Mouse (Mus musculus): Measurements from ENCODE around the gene Ppih.
"Not testable (repeated sequence)": the region's sequence is repeated elsewhere in the genome, so short reads cannot be mapped to it uniquely, and the experiment has no call there.

Ppih gene

DNA sequence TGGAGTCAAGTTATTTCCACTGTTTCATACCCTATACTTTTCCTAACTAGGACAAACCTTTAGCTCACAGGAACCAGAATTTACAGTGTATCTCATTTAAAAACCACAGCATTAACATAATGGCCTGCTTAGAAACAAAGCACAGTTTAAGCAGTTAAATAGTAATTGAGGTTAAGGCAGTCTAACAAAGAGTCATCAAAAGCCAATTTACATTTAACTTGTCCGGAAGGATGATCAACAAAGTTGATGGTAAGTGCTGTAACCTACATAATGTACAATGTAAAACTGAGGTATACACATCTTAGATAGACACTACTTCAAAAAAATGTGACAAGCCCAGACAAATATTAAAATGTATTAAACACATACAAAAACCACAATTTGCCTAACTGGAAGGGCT is 28.4 kb downstream of the Ppih start:
- DNase-seq (ENCODE audit: low spot score in 2 of 2): no peak

DNA sequence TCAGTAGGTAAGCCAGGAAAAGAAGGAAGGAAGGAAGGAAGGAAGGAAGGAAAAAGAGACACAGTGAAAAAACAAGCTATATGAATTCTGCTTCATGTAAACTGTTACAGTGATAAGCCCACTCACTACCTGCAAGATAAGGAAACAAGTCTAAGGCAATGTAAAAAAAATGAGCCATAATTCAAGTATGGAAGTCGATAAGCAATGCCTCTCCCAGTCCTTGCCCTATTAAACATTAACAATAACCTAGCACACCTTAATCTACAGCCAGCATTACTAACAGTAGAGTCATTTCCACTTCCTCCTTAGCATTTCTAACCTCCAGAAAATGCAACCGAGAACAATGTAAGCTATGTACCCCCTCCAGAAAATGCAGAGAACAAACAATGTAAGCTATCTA is 35.0 kb downstream of the Ppih start:
- no peak for DNase-seq (ENCODE audit: low spot score in 2 of 2)

DNA sequence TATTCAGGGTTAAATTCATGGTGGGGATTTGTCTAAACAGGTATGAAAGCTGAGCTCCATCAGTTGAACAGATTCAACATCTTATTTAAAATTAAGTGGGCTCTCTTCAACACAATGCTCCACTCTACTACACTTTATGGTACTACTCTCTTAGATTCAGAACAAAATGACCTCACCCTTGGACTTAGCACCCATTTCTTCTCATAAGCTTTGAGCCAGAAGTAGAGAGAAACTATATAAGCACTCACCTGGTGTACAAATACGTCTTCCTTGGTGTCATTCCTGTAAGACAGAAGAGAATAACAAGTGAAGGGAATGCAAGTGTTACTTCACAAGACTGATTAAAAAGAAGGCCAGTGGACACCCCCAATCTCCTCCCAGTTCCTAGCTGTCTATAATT is 35.5 kb downstream of the Ppih start:
- no peak for DNase-seq (ENCODE audit: low spot score in 2 of 2)

DNA sequence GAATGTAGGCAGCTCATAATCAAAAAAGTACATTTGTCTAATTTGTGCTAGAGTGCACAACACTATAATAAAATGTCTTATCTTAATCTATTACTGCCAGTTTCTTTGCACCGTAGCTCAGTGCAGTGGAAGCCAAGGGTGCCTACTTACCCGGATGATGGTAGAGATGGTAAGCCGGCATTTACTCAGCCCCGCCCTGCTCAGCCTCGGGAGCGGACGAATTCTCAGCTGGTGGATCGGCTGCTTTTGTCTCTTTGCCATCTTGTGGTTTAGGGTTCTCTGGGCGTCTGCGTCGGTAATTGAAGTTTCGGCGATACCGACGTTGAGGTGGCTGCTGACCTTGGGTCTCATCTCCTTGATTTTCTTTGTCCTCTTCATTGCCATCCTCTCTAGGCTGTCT is 41.6 kb downstream of the Ppih start:
- not testable (repeated sequence) for DNase-seq (ENCODE audit: low spot score in 2 of 2)

DNA sequence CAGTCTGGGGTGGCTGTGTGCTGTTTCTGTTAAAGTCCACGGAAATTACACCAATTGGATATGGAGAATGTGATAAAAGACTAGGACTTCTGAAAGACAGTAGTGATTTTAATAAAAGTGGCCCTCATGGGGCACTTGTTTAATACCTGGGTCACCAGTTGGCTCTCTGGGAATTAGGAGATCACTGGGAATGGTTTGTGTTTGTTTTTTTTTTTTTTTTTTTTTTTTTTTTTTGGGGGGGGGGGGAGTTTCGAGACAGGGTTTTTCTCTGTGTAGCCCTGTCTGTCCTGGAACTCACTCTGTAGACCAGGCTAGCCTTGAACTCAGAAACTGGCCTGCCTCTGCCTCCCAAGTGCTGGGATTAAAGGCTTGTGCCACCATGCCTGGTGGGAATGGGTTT is 44.6 kb downstream of the Ppih start:
- DNase-seq (ENCODE audit: low spot score in 2 of 2): no peak

DNA sequence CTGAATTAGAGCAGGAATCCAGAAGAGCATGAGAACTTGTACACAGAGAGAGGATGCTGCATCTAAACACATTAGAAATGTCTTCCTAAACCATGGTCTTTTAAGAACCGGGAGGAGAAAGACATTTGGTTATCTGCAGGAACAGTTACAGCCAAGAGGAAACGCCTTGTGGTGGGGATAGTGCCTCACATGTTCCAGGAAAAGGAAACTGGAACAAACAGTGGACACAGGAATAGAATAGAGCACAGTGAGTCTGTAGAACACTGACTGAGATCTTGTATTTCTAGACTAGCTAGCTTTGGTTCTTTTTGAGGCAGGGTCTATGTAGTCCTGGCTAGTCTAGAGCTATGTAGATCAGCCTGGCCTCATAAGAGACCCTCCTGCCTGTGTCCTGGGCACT is 45.1 kb downstream of the Ppih start:
- DNase-seq (ENCODE audit: low spot score in 2 of 2): no peak

DNA sequence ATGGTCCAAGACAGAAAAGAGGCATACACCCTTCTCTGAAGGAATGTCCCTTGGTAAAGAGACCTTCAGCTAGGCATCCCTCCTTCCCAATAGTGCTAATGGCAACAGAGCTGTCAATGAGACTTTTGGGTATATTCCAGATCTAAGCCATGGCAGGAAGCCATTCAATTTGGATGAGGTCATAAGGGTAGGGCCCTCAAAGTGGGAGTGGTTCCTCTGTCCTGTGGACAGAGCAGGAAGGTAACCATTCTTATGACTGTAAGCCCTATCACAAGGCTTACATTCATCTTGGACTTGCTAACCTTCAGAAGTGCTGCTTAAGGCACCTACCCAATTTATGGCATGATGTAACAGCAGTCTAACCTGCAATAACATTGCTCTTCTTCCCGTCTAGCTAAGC is 45.7 kb downstream of the Ppih start:
- DNase-seq (ENCODE audit: low spot score in 2 of 2): no peak

DNA sequence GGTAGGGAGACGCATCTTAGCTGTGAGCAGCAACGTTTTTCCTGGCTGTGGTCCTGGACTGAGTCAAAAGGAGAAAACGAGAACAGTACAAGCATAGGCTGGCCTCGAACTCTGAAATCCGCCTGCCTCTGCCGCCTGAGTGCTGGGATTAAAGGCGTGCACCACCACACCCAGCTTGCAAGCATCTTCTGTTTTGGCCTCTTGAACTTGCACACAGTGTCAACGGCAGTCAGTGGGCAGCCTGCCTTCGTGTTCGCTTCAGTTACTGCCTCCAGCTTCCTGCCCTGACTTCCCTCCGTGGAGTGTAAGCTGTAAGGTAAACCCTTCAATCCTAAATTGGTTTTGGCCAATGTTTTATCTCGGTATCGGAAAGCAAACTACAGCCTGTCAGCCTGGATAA is 53.7 kb downstream of the Ppih start:
- no peak for DNase-seq (ENCODE audit: low spot score in 2 of 2)

DNA sequence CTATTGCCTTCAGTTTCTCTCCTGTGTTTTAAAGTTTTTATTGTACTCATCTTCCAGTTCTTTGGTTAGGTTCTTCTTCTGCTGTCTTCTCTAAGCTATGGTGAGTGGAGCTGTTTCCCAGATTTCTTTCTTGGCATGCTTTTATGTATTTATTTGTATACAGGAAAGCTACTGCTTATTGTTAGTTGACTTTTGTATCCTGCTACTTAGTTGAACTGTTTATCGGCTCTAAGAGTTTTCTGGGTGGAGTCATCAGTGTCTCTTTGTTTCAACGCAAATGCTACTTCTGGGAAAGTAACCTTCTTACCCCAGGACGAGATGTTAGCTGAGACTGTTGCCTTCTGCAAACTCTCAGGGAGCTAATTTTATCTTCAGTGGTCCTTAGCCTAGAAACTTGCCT is 56.9 kb downstream of the Ppih start:
- DNase-seq (ENCODE audit: low spot score in 2 of 2): no peak

DNA sequence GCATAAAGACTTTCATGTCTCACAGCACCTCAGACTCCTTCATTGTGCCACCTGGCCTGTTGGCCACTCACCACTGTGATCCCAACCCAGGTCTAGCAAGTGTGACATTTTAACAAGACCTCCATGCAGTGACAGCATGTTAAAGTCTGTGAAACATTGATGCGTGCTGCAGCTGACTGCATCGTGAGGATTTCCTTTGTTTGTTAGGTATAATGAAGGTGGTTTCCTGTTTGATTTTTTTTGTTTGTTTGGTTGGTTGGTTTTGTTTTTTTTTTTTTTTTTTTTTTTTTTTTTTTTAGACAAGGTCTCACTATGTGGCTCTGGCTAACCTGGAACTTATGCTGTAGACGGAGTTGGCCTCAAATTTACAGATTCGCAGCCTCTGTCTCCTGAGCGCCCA is 57.9 kb downstream of the Ppih start:
- DNase-seq (ENCODE audit: low spot score in 2 of 2): no peak

DNA sequence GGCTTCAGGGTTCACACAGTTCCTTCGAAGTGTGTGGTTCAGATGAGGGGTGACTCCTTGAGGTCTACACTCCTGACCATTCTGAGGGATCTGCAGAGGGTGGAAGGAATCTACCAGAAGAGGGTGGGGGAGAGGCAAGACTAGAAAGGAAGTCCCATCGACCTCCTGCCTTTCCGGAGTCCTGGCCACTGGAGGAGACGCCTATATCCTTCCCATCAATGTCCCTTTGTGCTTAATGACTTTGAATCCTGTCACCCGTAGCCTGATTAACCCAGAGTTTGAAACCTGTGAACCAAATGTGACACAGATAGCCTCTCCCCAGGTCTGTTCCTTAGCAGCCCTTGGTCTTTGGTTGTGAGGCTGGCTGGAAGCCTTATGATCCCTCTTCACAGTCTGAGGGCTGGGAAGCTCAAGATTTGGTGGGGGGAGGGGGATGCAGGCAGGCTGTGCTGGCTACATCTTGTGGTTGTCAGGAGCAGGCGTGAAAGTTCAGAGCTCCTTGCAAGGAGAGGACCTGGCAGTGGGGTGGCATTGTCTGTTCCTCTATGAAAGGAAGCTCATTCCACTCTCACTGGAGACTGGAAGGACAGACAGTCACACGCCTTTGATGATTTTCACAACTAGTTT is 59.1 kb downstream of the Ppih start:
- no peak for DNase-seq (ENCODE audit: low spot score in 2 of 2)

DNA sequence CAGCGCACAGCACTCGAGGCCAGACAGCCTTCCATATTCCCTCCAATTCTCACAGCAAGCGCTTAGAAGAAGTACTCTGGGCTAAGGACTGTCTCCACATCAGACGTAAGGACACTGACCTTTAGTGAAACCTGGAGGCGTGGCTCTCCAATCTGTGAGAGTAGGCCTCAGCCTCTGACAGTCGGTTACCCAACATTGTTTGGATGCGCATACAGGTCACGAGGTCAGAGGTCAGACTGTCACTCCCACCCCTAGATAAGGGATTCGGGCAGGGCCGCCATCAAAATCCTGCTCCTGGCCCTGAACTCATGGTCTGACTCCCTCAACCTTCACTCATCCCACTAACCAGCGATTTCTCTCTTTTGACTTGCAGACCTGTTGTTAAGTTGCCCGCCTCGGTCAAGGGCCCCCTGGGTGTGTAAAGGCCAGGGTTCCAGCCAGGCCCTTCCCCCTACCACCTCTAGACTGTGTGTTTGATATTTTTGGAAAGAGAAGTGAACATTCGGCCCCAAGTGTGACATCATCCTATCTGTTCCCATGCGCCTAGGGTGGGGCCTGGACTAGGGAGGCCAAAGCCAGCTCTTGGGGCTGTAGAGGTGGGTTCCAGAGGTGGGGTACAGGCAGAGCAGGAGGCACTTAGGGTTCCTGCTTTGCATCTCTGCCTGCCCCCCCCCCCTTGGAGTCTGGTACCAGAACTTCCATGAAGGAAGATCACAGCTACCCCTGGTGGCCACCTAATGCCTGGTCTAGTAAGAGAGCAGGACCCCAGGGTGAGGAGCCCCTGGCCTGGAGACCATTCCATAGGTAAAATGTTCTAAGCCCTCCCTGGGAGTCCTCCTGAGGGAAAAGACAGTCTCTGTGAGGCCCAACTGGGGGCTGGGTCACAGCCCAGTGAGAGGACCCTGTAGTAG is 60.7 kb downstream of the Ppih start:
- no peak for DNase-seq (ENCODE audit: low spot score in 2 of 2)

DNA sequence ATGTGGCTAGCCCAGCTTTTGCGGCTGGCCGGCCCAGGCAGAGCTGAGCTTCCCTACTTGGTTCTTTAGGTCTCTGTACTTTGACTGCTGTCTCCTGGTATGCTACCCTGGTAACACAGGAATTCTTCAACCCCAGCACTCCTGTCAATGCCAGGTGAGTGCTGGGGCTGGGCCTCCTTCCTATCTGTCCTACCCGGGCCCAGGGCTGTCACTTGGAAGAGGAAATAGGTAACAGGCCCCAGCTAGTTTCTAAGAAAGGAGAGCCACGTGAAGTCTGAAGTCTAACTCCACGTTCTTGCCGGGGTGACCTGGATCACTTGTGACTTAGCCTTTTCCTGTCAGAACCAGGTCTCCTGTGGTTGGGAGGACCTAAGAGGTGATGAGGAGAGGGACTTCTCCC is 63.3 kb downstream of the Ppih start:
- no peak for DNase-seq (ENCODE audit: low spot score in 2 of 2)

DNA sequence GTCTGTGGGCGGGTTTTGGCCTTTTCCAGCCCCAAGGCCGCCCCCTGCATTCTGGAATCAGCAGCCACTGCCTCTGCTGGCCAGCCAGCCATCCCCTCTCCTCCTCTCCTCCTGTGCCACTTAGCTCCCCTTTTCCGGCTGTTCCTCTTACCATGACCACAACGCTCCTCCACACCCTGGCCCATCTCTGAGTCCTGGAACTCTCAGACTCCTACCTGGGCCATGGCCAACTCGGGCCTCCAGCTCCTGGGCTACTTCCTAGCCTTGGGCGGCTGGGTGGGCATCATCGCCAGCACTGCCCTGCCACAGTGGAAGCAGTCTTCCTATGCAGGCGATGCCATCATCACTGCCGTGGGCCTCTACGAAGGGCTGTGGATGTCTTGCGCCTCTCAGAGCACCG is 65.0 kb downstream of the Ppih start, which contains the start of gene Cldn19:
Cldn19 (plus strand) TSS at position 64 of the 400 bp plus-strand sequence.
- no peak for DNase-seq (ENCODE audit: low spot score in 2 of 2)

DNA sequence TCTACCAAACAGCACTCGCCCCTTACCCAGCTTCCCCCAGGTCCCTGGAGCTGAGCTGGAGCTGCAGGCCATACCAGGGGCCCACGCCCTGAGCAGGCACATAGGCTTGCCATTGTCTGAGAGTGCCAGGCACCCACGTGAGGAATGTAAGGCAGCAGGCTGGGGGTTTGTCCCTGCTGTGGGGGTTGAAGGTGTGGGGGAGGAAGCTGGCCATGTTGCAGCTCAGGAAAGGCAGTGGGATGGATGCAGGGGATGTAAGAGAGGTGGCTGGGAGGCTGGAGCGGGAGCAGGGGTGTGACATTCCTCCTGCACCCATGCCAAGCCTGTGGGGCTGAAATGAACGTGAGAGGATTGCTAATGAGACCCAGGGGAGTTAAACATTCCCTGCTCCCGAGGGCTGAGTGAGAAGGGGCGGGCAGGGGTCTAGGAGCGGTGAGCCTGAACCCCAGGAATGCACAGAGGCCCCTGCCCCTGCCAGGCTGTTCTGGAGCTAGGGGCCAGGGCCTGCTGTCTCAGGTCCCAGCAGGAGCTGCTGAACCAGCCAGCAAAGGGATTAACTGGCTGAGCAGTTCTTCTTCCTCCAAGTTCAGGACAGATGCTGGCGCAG is 66.2 kb downstream of the Ppih start:
- peak; percentile 45 to 49 for DNase-seq (ENCODE audit: low spot score in 2 of 2)

DNA sequence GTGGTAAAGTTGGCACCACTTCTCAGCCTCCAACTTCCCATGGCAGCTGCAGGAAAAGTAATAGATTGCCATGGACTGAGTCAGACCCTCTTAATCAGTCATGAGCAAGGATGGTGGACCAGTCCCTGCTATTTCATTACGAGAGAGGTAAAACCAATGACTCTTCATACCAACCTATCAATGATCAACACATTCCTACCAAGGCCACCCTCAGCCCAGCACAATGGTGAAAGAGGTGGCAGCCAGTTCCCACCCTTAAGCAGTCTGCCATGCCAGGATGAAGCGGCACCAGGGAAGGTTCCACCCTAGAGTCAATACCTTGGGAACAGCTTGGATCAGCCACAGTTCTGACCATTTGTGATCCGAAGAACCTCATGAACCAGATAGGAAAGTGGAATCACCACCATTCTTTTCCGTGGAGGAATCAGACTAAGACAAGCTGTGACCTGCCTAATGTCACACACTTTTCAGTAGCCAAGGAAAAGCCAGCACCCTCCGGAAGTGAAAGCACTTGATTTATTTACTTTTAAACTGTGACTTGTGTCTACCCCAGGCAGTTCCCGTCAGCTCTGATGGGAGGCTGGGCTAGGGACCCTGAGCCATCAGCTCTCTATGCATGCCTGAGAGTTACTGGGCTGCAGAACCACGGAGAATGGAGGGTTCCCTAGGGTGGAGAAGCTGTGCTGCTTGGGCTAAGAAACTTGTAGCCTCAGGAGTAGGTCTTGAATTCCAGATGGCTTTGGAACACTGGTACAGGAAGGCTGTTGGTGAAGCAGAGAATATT is 68.1 kb downstream of the Ppih start:
- no peak for DNase-seq (ENCODE audit: low spot score in 2 of 2)
